In the genomic region with DNA sequence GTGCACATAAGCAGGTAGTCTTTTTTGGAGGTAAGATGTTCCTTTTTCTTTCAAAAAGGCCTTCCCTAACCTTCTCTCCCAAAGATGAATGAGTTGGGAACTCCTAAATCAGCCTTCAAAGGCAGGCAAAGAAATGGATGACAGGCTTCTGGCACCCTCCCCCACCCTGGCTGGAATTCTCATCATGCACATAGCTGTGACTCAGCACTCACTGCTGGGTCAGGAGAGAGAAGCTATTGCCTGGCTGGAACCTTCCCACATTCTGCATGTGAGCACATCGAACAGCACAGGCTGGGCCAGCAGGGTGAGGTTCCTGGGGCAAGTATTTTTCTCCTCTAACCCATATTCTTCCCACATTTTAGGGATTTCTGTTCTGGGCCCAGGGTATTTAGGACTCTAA, we compare ENCODE assay signal across 8 mouse cellular contexts. TPM values are rescaled to one million over a fixed set of nuclear protein-coding genes. Genes with fewer than 3 reads are reported as not detected.
DNase-seq lines count a peak whose midpoint lies in the region; ATAC-seq and TF ChIP-seq lines count a peak whose summit lies in the region.

No protein-coding gene starts in this region.

- H3K36me3 ChIP-seq in kidney, adult 2 months (ENCODE audit: control insufficient read depth, insufficient read depth, low read length), result peaks cover 21% of the 10 kb centered on the region
- no peaks in the 10 kb centered on the region for H3K36me3 ChIP-seq in midbrain, embryonic 10.5 days

- no peak overlapping the region for H3K4me3 ChIP-seq in layer of hippocampus, adult 2 months
- no peak overlapping the region for H3K4me3 ChIP-seq in kidney, adult 2 months (ENCODE audit: insufficient read depth, low read depth, low read length)
- no peak overlapping the region for H3K4me3 ChIP-seq in midbrain, embryonic 10.5 days

- DNase-seq in layer of hippocampus, adult 2 months (ENCODE audit: low spot score in 2 of 2), result peak; percentile 47 to 60
- DNase-seq in layer of hippocampus, adult 9-10 months (ENCODE audit: low spot score), result no peak
- peak; percentile 17 for DNase-seq in ZHBTc4 (ENCODE audit: low read depth, low spot score)
- DNase-seq in fibroblast of lung, adult 2 months (ENCODE audit: low read depth), result peak; percentile 93
- DNase-seq in kidney, adult 2 months, result peak; percentile 70
- DNase-seq in lung, postnatal 36 days, result peak; percentile 52
- no peak for DNase-seq in midbrain, embryonic 10.5 days (ENCODE audit: low spot score)

- ATAC-seq in inflammation-experienced regulatory T-cells, adult 6 months, result no peak

- 32% methylated on average over 1 of the region's 1 CpGs for WGBS in kidney, adult 2 months
- WGBS in midbrain, embryonic 10.5 days, result 87% methylated on average over 1 of the region's 1 CpGs

- H3K9me3 ChIP-seq in midbrain, embryonic 10.5 days (replicated peaks), result no peaks in the 10 kb centered on the region

- H3K27me3 ChIP-seq in kidney, adult 2 months (replicated peaks; ENCODE audit: control insufficient read depth, insufficient read depth, low read length), result no peaks in the 10 kb centered on the region
- no peaks in the 10 kb centered on the region for H3K27me3 ChIP-seq in midbrain, embryonic 10.5 days (ENCODE audit: low read depth, poor library complexity, severe bottlenecking)

- TF ChIP-seq POLR2A in kidney, adult 2 months (IDR thresholded peaks at IDR 0.05; ENCODE audit: low read depth, low read length), result no peak

- peak overlapping the region; percentile 82 for H3K27ac ChIP-seq in layer of hippocampus, adult 2 months
- peak overlapping the region; percentile 40 for H3K27ac ChIP-seq in kidney, adult 2 months (ENCODE audit: insufficient read depth, low read depth, low read length)
- no peak overlapping the region for H3K27ac ChIP-seq in midbrain, embryonic 10.5 days (replicated peaks)

- no peak for TF ChIP-seq CTCF in layer of hippocampus, adult 2 months (conservative IDR thresholded peaks at IDR 0.05)
- TF ChIP-seq CTCF in kidney, adult 2 months (conservative IDR thresholded peaks at IDR 0.05; ENCODE audit: insufficient read depth, insufficient read length, low read depth, low read length), result 0 out of 2 replicates have a peak, but pooled peaks have one; percentile 5

- peaks cover 22% of the 10 kb centered on the region for H3K4me1 ChIP-seq in kidney, adult 2 months (ENCODE audit: control insufficient read depth, insufficient read depth, low read length)
- no peaks in the 10 kb centered on the region for H3K4me1 ChIP-seq in midbrain, embryonic 10.5 days

RNA-seq across cellular contexts. Expression of a gene that starts 58.1 kb away (rescaled TPM):
- 1 to 10 TPM; 4.4 to 5.1 TPM for total RNA-seq in layer of hippocampus, adult 2 months (2021)
- polyA plus RNA-seq in kidney, adult 2 months (2012; rRNA removed), result 0.70 and 0.76 TPM in 2 replicates
- polyA plus RNA-seq in midbrain, embryonic 10.5 days (2016; fragmentation: Nextera tagmentation; extraction: Ambion mirVana), result 0.63 and 0.91 TPM in 2 replicates
- polyA plus RNA-seq in inflammation-experienced regulatory T-cells, adult 6 months (2017; shearing (Covaris generic)), result 1 to 10 TPM; 2.6 to 3.7 (median 3.6) TPM

Comparison
In these comparisons a context has a peak if more than half of its experiments do, and no peak if none do; other contexts are left out.
1. DNase-seq: peak in layer of hippocampus, adult 2 months (2 of 2), ZHBTc4 (single experiment), fibroblast of lung, adult 2 months (single experiment), kidney, adult 2 months (single experiment) and lung, postnatal 36 days (single experiment); none in layer of hippocampus, adult 9-10 months (single experiment) and midbrain, embryonic 10.5 days (single experiment).